Comparison of ENCODE assay signal across 38 mouse cellular contexts in the genomic region with DNA sequence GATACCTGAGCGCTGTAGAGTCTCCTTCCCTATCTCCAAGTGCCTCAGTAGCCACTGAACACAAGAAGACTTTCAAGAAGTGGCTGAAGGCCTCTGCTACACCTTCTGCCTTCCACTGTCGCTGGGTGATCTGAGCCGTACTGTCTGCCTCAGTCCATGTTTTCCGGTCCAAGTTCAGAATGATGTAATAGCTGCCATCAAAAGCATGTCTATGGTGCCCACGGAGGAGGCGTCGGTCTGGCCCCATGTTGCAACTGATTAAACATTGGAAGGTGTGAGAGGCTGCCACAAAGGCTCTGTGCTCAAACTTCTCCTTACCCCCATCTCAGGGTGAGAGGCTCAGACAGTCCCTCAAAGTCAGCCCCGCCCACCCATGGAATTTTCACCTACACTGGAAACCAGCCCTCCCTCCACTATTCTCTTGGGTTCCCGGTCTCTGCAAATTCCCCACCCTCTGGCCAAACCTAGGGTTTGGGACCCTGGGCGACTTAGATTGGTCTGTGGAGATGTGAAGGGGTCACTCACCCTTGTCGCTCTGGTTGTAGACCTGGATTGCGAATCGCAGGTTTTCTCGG. TPM values are rescaled to one million over a fixed set of nuclear protein-coding genes. Genes with fewer than 3 reads are reported as not detected.
DNase-seq lines count a peak whose midpoint lies in the region; ATAC-seq and TF ChIP-seq lines count a peak whose summit lies in the region.
"Had no signal": no experiment of that assay in that cellular context is flagged by ENCODE, and none has a peak within 500 bp of the region (broad histone marks: within the 10 kb centered on the region; RNA-seq: fewer than 3 reads in every experiment).

No protein-coding gene starts in this region.

- peak overlapping the region; percentile 82 for H3K27ac ChIP-seq in ES-Bruce4 (ENCODE audit: insufficient read depth, low read length)
- peak overlapping the region; percentile 91 for H3K27ac ChIP-seq in ES-E14 (ENCODE audit: insufficient read depth, low read depth, low read length, poor library complexity, severe bottlenecking)
- H3K27ac ChIP-seq in liver, adult 2 months (replicated peaks; ENCODE audit: insufficient read depth, low read depth, low read length), result no peak overlapping the region
- H3K27ac ChIP-seq in liver, embryonic 16.5 days (ENCODE audit: low read length), result no peak overlapping the region
- H3K27ac ChIP-seq: embryonic facial prominence, embryonic 13.5 days; heart, embryonic 10.5 days; heart, embryonic 15.5 days had no signal

- peak overlapping the region; percentile 73 for H3K4me3 ChIP-seq in ES-Bruce4 (ENCODE audit: low read depth, low read length)
- H3K4me3 ChIP-seq in ES-E14 (ENCODE audit: insufficient read depth in 1 of 2, low read depth in 1 of 2, low read length in 2 of 2, poor library complexity in 1 of 2, severe bottlenecking in 1 of 2), result peak overlapping the region; percentile 28 to 63
- no peak overlapping the region for H3K4me3 ChIP-seq in liver, adult 2 months (ENCODE audit: insufficient read depth, low read depth, low read length)
- H3K4me3 ChIP-seq in liver, embryonic 16.5 days (ENCODE audit: low read depth, low read length), result no peak overlapping the region
- H3K4me3 ChIP-seq: embryonic facial prominence, embryonic 13.5 days; heart, embryonic 10.5 days; heart, embryonic 15.5 days had no signal

- H3K36me3 ChIP-seq in ES-Bruce4 (ENCODE audit: control insufficient read depth, insufficient read depth, low read length, poor library complexity, severe bottlenecking) (peaks cover 20% of the 10 kb centered on the region), ES-E14 (ENCODE audit: control insufficient read depth, insufficient read depth, low read length, poor library complexity, severe bottlenecking) (peaks cover 13% of the 10 kb centered on the region)
- peaks cover 2% of the 10 kb centered on the region; the same call in 1 of the 2 replicates for H3K36me3 ChIP-seq in liver, adult 2 months (ENCODE audit: control insufficient read depth, insufficient read depth, low read length)
- no peaks in the 10 kb centered on the region for H3K36me3 ChIP-seq in liver, embryonic 16.5 days (ENCODE audit: control insufficient read depth, insufficient read depth)
- H3K36me3 ChIP-seq: embryonic facial prominence, embryonic 13.5 days; heart, embryonic 10.5 days; heart, embryonic 15.5 days had no signal

- H3K9ac ChIP-seq in ES-Bruce4 (ENCODE audit: low read depth, poor library complexity, severe bottlenecking) (peak overlapping the region; percentile 74), ES-E14 (ENCODE audit: insufficient read depth, low read depth, low read length, poor library complexity, severe bottlenecking) (peak overlapping the region; percentile 85)
- no peak overlapping the region for H3K9ac ChIP-seq in liver, adult 2 months (ENCODE audit: low read depth, low read length)
- no peak overlapping the region for H3K9ac ChIP-seq in liver, embryonic 16.5 days (ENCODE audit: low read depth, low read length)
- H3K9ac ChIP-seq: embryonic facial prominence, embryonic 13.5 days; heart, embryonic 15.5 days had no signal

- 59% methylated on average over 14 of the region's 14 CpGs for WGBS in liver, adult 2 months
- WGBS in liver, embryonic 16.5 days (ENCODE audit: insufficient replicate concordance), result 66% methylated on average over 14 of the region's 14 CpGs

- no peaks in the 10 kb centered on the region for H3K27me3 ChIP-seq in ES-Bruce4 (ENCODE audit: control insufficient read depth, insufficient read depth, low read length, poor library complexity, severe bottlenecking)
- no peaks in the 10 kb centered on the region for H3K27me3 ChIP-seq in liver, adult 2 months (ENCODE audit: control insufficient read depth, insufficient read depth, low read length)
- no peaks in the 10 kb centered on the region for H3K27me3 ChIP-seq in liver, embryonic 16.5 days (ENCODE audit: control insufficient read depth, insufficient read depth, low read depth, low read length)
- H3K27me3 ChIP-seq: embryonic facial prominence, embryonic 13.5 days; heart, embryonic 15.5 days had no signal

- no peak overlapping the region for H3K4me2 ChIP-seq in liver, embryonic 16.5 days (ENCODE audit: low read depth, low read length)
- H3K4me2 ChIP-seq: embryonic facial prominence, embryonic 13.5 days; heart, embryonic 15.5 days; midbrain, embryonic 11.5 days had no signal

- in situ Hi-C loops in ES-E14 (cut with MboI; ENCODE audit: low sequenced_read_pairs in 2 of 2, unreplicated experiment in 2 of 2), result no loop called here

- H3K79me2 ChIP-seq in liver, adult 2 months (ENCODE audit: control insufficient read depth, insufficient read depth, low read length), result no peaks in the 10 kb centered on the region

- H3K4me1 ChIP-seq in ES-Bruce4 (ENCODE audit: control insufficient read depth, insufficient read depth, low read length) (peaks cover 3% of the 10 kb centered on the region), ES-E14 (ENCODE audit: control insufficient read depth in 2 of 2, insufficient read depth in 2 of 2, low read length in 2 of 2, poor library complexity in 1 of 2) (peaks cover 27 to 36% of the 10 kb centered on the region in 2 experiments)
- H3K4me1 ChIP-seq in liver, adult 2 months (ENCODE audit: control insufficient read depth, insufficient read depth, low read length), result no peaks in the 10 kb centered on the region
- no peaks in the 10 kb centered on the region for H3K4me1 ChIP-seq in liver, embryonic 16.5 days (ENCODE audit: control insufficient read depth, low read depth, low read length)
- H3K4me1 ChIP-seq: embryonic facial prominence, embryonic 13.5 days; heart, embryonic 10.5 days; heart, embryonic 15.5 days had no signal

- TF ChIP-seq POLR2A in ES-Bruce4 (IDR thresholded peaks at IDR 0.05; ENCODE audit: insufficient read depth, low read length), result no peak
- TF ChIP-seq POLR2A in liver, adult 2 months (IDR thresholded peaks at IDR 0.05; ENCODE audit: extremely low read depth, insufficient read depth, low read length), result no peak

- no peak for TF ChIP-seq CTCF in ES-Bruce4 (IDR thresholded peaks at IDR 0.05; ENCODE audit: low read depth, low read length)
- TF ChIP-seq CTCF in liver, adult 2 months (IDR thresholded peaks at IDR 0.05; ENCODE audit: low read depth, low read length), result no peak

- peak; percentile 80 for ATAC-seq in liver, embryonic 16.5 days (ENCODE audit: low read depth)
- ATAC-seq: activated CD4-positive, CD25-positive, alpha-beta regulatory T cell, adult 4 months; forebrain, embryonic 16.5 days; hindbrain, embryonic 16.5 days; midbrain, embryonic 16.5 days had no signal

- no peak for TF ChIP-seq EP300 in ES-Bruce4 (IDR thresholded peaks at IDR 0.05; ENCODE audit: insufficient read depth, low read depth, low read length)

- no peak for DNase-seq in ES-E14 (ENCODE audit: low read depth, low spot score)
- DNase-seq in liver, adult 2 months (ENCODE audit: extremely low read depth, low read depth, low spot score), result peak; percentile 67
- DNase-seq in ovary, postnatal 10 days (ENCODE audit: low spot score), result no peak
- no peak for DNase-seq in spleen, postnatal 14 days (ENCODE audit: low spot score in 2 of 2)
- DNase-seq in frontal cortex, adult 2 months (ENCODE audit: extremely low spot score in 1 of 2, low spot score in 1 of 2), result no peak
- DNase-seq: adrenal gland, adult 8-10 months; B cell, adult 2 months; cerebellum, adult 9-10 months; embryo, embryonic 11 days; kidney, postnatal 14 days; layer of hippocampus, adult 9-11 months; lung, adult 18-20 months; lung, postnatal 14 days; right cerebral cortex, adult 18-20 months; right cerebral cortex, postnatal 4 days; thymus, postnatal 4 days had no signal

- no peaks in the 10 kb centered on the region for H3K9me3 ChIP-seq in ES-Bruce4 (replicated peaks; ENCODE audit: control insufficient read depth, insufficient read depth, low read length, poor library complexity, severe bottlenecking)
- H3K9me3 ChIP-seq in ES-E14 (ENCODE audit: control insufficient read depth, insufficient read depth, low read depth, low read length), result no peaks in the 10 kb centered on the region
- no peaks in the 10 kb centered on the region for H3K9me3 ChIP-seq in liver, embryonic 16.5 days (replicated peaks; ENCODE audit: control insufficient read depth, low read length)
- H3K9me3 ChIP-seq: embryonic facial prominence, embryonic 13.5 days; heart, embryonic 10.5 days; heart, embryonic 15.5 days had no signal

RNA-seq across cellular contexts. Expression of a gene that starts 10.6 kb away (rescaled TPM):
- polyA plus RNA-seq in ES-Bruce4 (2011; ENCODE audit: insufficient read depth, insufficient read length, low read depth, missing spikeins), result 2.9 and 4.7 TPM in 2 replicates
- total RNA-seq in ES-E14 (2012; rRNA removed), result 14.8 and 16.9 TPM in 2 replicates
- total RNA-seq in liver, adult 2 months (2014; rRNA removed), result not detected in 2 replicates
- not detected in 2 replicates for polyA plus RNA-seq in liver, adult 2 months (2012; rRNA removed)
- not detected in 2 replicates for polyA plus RNA-seq in liver, embryonic 16.5 days (2015; fragmentation: Nextera tagmentation; extraction: Ambion mirVana)
- 0.42 and 1.1 TPM in 2 replicates for polyA plus RNA-seq in frontal cortex, adult 2 months (2012; rRNA removed)
- total RNA-seq: adrenal gland, adult 8-10 months; gastrocnemius, adult 8-10 months; gastrocnemius, postnatal 4 days had no signal
- polyA plus RNA-seq: activated CD4-positive, CD25-positive, alpha-beta regulatory T cell, adult 4 months; embryonic facial prominence, embryonic 13.5 days; forebrain, embryonic 11.5 days; heart, embryonic 15.5 days; hindbrain, embryonic 11.5 days; intestine, embryonic 14.5 days; kidney, embryonic 14.5 days; limb, embryonic 11.5 days; midbrain, embryonic 11.5 days; neural tube, embryonic 11.5 days; spleen, adult 2 months; thymus, postnatal 0 days had no signal

RNA-seq across cellular contexts. Expression of a gene that starts 12.0 kb away (rescaled TPM):
- 29.6 and 30.5 TPM in 2 replicates for polyA plus RNA-seq in ES-Bruce4 (2011; ENCODE audit: insufficient read depth, insufficient read length, low read depth, missing spikeins)
- total RNA-seq in ES-E14 (2012; rRNA removed), result 13.8 and 15.1 TPM in 2 replicates
- 9.6 and 11.9 TPM in 2 replicates for total RNA-seq in liver, adult 2 months (2014; rRNA removed)
- 2.5 and 2.6 TPM in 2 replicates for polyA plus RNA-seq in liver, adult 2 months (2012; rRNA removed)
- polyA plus RNA-seq in liver, embryonic 16.5 days (2015; fragmentation: Nextera tagmentation; extraction: Ambion mirVana), result 2.5 and 3.0 TPM in 2 replicates
- polyA plus RNA-seq in frontal cortex, adult 2 months (2012; rRNA removed), result 6.0 and 6.9 TPM in 2 replicates

RNA-seq across cellular contexts. Expression of a gene that starts 12.0 kb away (rescaled TPM):
- 71.7 and 79.6 TPM in 2 replicates for polyA plus RNA-seq in ES-Bruce4 (2011; ENCODE audit: insufficient read depth, insufficient read length, low read depth, missing spikeins)
- 74.5 and 81.0 TPM in 2 replicates for total RNA-seq in ES-E14 (2012; rRNA removed)
- total RNA-seq in liver, adult 2 months (2014; rRNA removed), result 14.2 and 14.8 TPM in 2 replicates
- polyA plus RNA-seq in liver, adult 2 months (2012; rRNA removed), result 12.3 and 13.7 TPM in 2 replicates
- polyA plus RNA-seq in liver, embryonic 16.5 days (2015; fragmentation: Nextera tagmentation; extraction: Ambion mirVana), result 20.9 and 21.3 TPM in 2 replicates
- 36.4 and 42.2 TPM in 2 replicates for polyA plus RNA-seq in frontal cortex, adult 2 months (2012; rRNA removed)

RNA-seq across cellular contexts. Expression of a gene that starts 18.9 kb away (rescaled TPM):
- polyA plus RNA-seq in ES-Bruce4 (2011; ENCODE audit: insufficient read depth, insufficient read length, low read depth, missing spikeins), result 67.3 and 68.8 TPM in 2 replicates
- total RNA-seq in ES-E14 (2012; rRNA removed), result 76.4 and 108 TPM in 2 replicates
- 24.2 and 26.6 TPM in 2 replicates for total RNA-seq in liver, adult 2 months (2014; rRNA removed)
- 36.8 and 37.7 TPM in 2 replicates for polyA plus RNA-seq in liver, adult 2 months (2012; rRNA removed)
- polyA plus RNA-seq in liver, embryonic 16.5 days (2015; fragmentation: Nextera tagmentation; extraction: Ambion mirVana), result 23.9 and 28.8 TPM in 2 replicates
- 186 and 189 TPM in 2 replicates for polyA plus RNA-seq in frontal cortex, adult 2 months (2012; rRNA removed)

RNA-seq across cellular contexts. Expression of a gene that starts 18.9 kb away (rescaled TPM):
- polyA plus RNA-seq in ES-Bruce4 (2011; ENCODE audit: insufficient read depth, insufficient read length, low read depth, missing spikeins), result 12.6 and 13.2 TPM in 2 replicates
- total RNA-seq in ES-E14 (2012; rRNA removed), result 49.4 and 55.4 TPM in 2 replicates
- total RNA-seq in liver, adult 2 months (2014; rRNA removed), result not detected in 2 replicates
- polyA plus RNA-seq in liver, adult 2 months (2012; rRNA removed), result not detected in 2 replicates
- polyA plus RNA-seq in liver, embryonic 16.5 days (2015; fragmentation: Nextera tagmentation; extraction: Ambion mirVana), result not detected in 2 replicates
- polyA plus RNA-seq in frontal cortex, adult 2 months (2012; rRNA removed), result 2.8 and 3.3 TPM in 2 replicates
- total RNA-seq: gastrocnemius, adult 8-10 months; heart, postnatal 25 days; neutrophil, adult 5-6 weeks had no signal
- polyA plus RNA-seq: activated CD4-positive, CD25-positive, alpha-beta regulatory T cell, adult 4 months had no signal

Comparison
In these comparisons a context has a peak if more than half of its experiments do, and no peak if none do; other contexts are left out.
1. H3K27ac ChIP-seq: peak in ES-Bruce4 (single experiment) and ES-E14 (single experiment); none in liver, adult 2 months (single experiment) and liver, embryonic 16.5 days (single experiment).
2. H3K4me3 ChIP-seq: peak in ES-Bruce4 (single experiment) and ES-E14 (2 of 2); none in liver, adult 2 months (single experiment) and liver, embryonic 16.5 days (single experiment).
3. H3K9ac ChIP-seq: peak in ES-Bruce4 (single experiment) and ES-E14 (single experiment); none in liver, adult 2 months (single experiment) and liver, embryonic 16.5 days (single experiment).